Mouse (Mus musculus): ENCODE results near the gene Parl.

DNA sequence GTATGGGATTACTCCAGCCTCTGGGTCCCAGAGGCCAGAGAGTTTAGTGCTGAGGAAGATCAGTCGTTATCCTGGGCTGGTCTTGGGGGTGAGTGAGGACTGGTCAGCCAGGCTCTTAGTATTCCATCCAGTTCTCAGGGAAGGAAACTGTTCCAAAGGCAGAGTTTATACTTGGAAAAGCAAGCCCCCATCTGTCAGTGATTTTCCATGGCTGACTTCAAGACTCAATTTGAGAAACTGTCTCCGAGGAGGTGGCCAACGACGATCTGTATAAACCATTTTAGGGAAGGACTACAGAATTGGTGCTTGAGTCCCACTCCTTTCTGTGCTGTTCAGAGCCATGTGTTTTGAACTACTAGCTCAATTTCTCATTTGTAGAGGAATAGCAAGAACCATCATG lies 63.5 kb downstream of the Parl start:
- TF ChIP-seq CTCF (IDR thresholded peaks at IDR 0.05; ENCODE audit: borderline replicate concordance, control insufficient read depth, extremely low read depth, insufficient read depth, low read length, poor library complexity), result no peak
- TF ChIP-seq POLR2A (IDR thresholded peaks at IDR 0.05; ENCODE audit: control insufficient read depth, extremely low read depth, insufficient read depth, low read length, poor library complexity), result no peak

Data from thymus, adult 2 months (tissue).